In the genomic region with DNA sequence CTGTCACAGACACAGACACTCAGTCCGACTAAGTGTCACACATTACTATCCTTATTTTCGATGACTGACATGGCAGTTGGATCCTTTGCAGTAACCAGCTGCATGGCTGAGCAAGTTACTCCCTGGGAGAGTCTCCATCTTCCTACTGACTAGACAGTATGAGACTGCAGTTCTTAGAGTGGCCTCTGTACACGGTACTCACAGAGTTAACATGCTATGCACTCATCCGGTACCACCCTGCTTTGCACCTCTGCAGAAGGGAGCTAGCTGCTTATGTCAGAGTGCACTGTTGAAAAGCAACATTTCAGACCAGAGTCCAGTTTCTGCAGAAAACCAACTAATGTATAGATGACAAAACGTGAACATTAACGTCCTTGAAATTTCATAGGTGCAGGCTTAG, we compare ENCODE assay signal across 22 mouse cellular contexts. TPM values are rescaled to one million over a fixed set of nuclear protein-coding genes. Genes with fewer than 3 reads are reported as not detected.
DNase-seq lines count a peak whose midpoint lies in the region; ATAC-seq lines count a peak whose summit lies in the region.
"Had no signal": no experiment of that assay in that cellular context is flagged by ENCODE, and none has a peak within 500 bp of the region (broad histone marks: within the 10 kb centered on the region; RNA-seq: fewer than 3 reads in every experiment).

No protein-coding gene starts in this region.

- peaks cover 22% of the 10 kb centered on the region for H3K4me1 ChIP-seq in kidney, embryonic 14.5 days (ENCODE audit: control insufficient read depth, insufficient read depth, low read length)
- peaks cover 9% of the 10 kb centered on the region for H3K4me1 ChIP-seq in intestine, embryonic 16.5 days (ENCODE audit: control insufficient read depth, insufficient read depth, low read length)
- H3K4me1 ChIP-seq: midbrain, embryonic 13.5 days; neural tube, embryonic 13.5 days had no signal

- peak overlapping the region; percentile 42; the same call in 1 of the 2 replicates for H3K27ac ChIP-seq in kidney, embryonic 14.5 days (ENCODE audit: low read depth, low read length)
- H3K27ac ChIP-seq in intestine, embryonic 16.5 days (ENCODE audit: low read length): no peak overlapping the region; the same call in 1 of the 2 replicates
- H3K27ac ChIP-seq: heart, embryonic 13.5 days; hindbrain, embryonic 15.5 days; liver, embryonic 15.5 days; midbrain, embryonic 13.5 days; neural tube, embryonic 13.5 days had no signal

- H3K36me3 ChIP-seq in kidney, embryonic 14.5 days (ENCODE audit: control insufficient read depth, insufficient read depth, low read length): no peaks in the 10 kb centered on the region
- H3K36me3 ChIP-seq in intestine, embryonic 16.5 days (ENCODE audit: control insufficient read depth, insufficient read depth, low read length): peaks cover 2% of the 10 kb centered on the region; the same call in 1 of the 2 replicates
- H3K36me3 ChIP-seq: hindbrain, embryonic 15.5 days; liver, embryonic 15.5 days; neural tube, embryonic 13.5 days had no signal

- peak; percentile 75 for ATAC-seq in kidney, embryonic 14.5 days (ENCODE audit: low FRiP score, low TSS enrichment)
- peak; percentile 21 for ATAC-seq in activated CD4-positive, CD25-positive, alpha-beta regulatory T cell, adult 4 months
- 0 out of 2 replicates have a peak, but pooled peaks have one; percentile 42 for ATAC-seq in intestine, embryonic 16.5 days
- ATAC-seq in megakaryocyte-erythroid progenitor cell, adult 5-6 weeks (replicated peaks; ENCODE audit: low FRiP score, low TSS enrichment, poor library complexity, severe bottlenecking): 0 out of 2 replicates have a peak, but pooled peaks have one; percentile 20
- ATAC-seq in cerebellum, adult (ENCODE audit: insufficient number of reproducible peaks, low FRiP score, low TSS enrichment): no peak
- ATAC-seq: midbrain, embryonic 13.5 days had no signal

- no peak overlapping the region for H3K4me2 ChIP-seq in kidney, embryonic 14.5 days (replicated peaks; ENCODE audit: low read depth, low read length)
- H3K4me2 ChIP-seq in intestine, embryonic 16.5 days (ENCODE audit: low read depth, low read length): no peak overlapping the region
- H3K4me2 ChIP-seq: heart, embryonic 13.5 days; hindbrain, embryonic 15.5 days; liver, embryonic 15.5 days; midbrain, embryonic 13.5 days; neural tube, embryonic 13.5 days had no signal

- no peak for DNase-seq in kidney, postnatal 36 days
- no peak for DNase-seq in cerebellum, postnatal 14 days
- DNase-seq: adrenal gland, adult 2 months; B cell, adult 2 months; cerebellum, postnatal 10 days; embryo, embryonic 11 days; gastrocnemius, postnatal 10 days; heart, adult 11 months; kidney, postnatal 10 days; lung, postnatal 10 days; right cerebral cortex, adult 18-20 months; spleen, adult 18-20 months had no signal

- WGBS in kidney, embryonic 14.5 days: 34% methylated on average over 6 of the region's 6 CpGs
- 62% methylated on average over 6 of the region's 6 CpGs for WGBS in intestine, embryonic 16.5 days

- no peak overlapping the region for H3K4me3 ChIP-seq in kidney, embryonic 14.5 days (ENCODE audit: low read length)
- H3K4me3 ChIP-seq in intestine, embryonic 16.5 days (ENCODE audit: low read length): no peak overlapping the region
- H3K4me3 ChIP-seq: heart, embryonic 13.5 days; hindbrain, embryonic 15.5 days; liver, embryonic 15.5 days; midbrain, embryonic 13.5 days; neural tube, embryonic 13.5 days had no signal

- H3K27me3 ChIP-seq in kidney, embryonic 14.5 days (ENCODE audit: control insufficient read depth, insufficient read depth, low read length): no peaks in the 10 kb centered on the region
- no peaks in the 10 kb centered on the region for H3K27me3 ChIP-seq in intestine, embryonic 16.5 days (replicated peaks; ENCODE audit: control insufficient read depth, insufficient read depth, low read length)
- H3K27me3 ChIP-seq: heart, embryonic 13.5 days; hindbrain, embryonic 15.5 days; liver, embryonic 15.5 days; midbrain, embryonic 13.5 days; neural tube, embryonic 13.5 days had no signal

- peaks cover 5% of the 10 kb centered on the region; the same call in 1 of the 2 replicates for H3K9me3 ChIP-seq in kidney, embryonic 14.5 days (ENCODE audit: control insufficient read depth, low read length)
- H3K9me3 ChIP-seq in intestine, embryonic 16.5 days (ENCODE audit: control insufficient read depth, low read length): no peaks in the 10 kb centered on the region
- H3K9me3 ChIP-seq: hindbrain, embryonic 15.5 days; liver, embryonic 15.5 days; midbrain, embryonic 13.5 days; neural tube, embryonic 13.5 days had no signal

- no peak overlapping the region for H3K9ac ChIP-seq in kidney, embryonic 14.5 days (ENCODE audit: low read depth, low read length)
- no peak overlapping the region for H3K9ac ChIP-seq in intestine, embryonic 16.5 days (ENCODE audit: low read depth, low read length)
- H3K9ac ChIP-seq: heart, embryonic 13.5 days; hindbrain, embryonic 15.5 days; liver, embryonic 15.5 days; midbrain, embryonic 13.5 days; neural tube, embryonic 13.5 days had no signal

RNA-seq across cellular contexts. Expression of a gene that starts 56.0 kb away (rescaled TPM):
- polyA plus RNA-seq in kidney, embryonic 14.5 days (2014; fragmentation: Nextera tagmentation; extraction: Ambion mirVana): 22.5 and 24.3 TPM in 2 replicates
- polyA plus RNA-seq in activated CD4-positive, CD25-positive, alpha-beta regulatory T cell, adult 4 months (2017; shearing (Covaris generic)): 10 to 100 TPM; 31.3 to 64.3 TPM
- 14.4 and 16.2 TPM in 2 replicates for polyA plus RNA-seq in intestine, embryonic 16.5 days (2015; fragmentation: Nextera tagmentation; extraction: Ambion mirVana)
- total RNA-seq in megakaryocyte-erythroid progenitor cell, adult 5-6 weeks (2014; fragmentation: Nextera tagmentation): 136 and 142 TPM in 2 replicates
- 97.7 and 143 TPM in 2 replicates for total RNA-seq in megakaryocyte-erythroid progenitor cell, adult 5-6 weeks (2017)
